Comparison of ENCODE assay signal across 11 mouse cellular contexts in genomic region chr5:118051981-118052662, GRCm38 (mm10). TPM values are rescaled to one million over a fixed set of nuclear protein-coding genes. Genes with fewer than 3 reads are reported as not detected.
DNase-seq lines count a peak whose midpoint lies in the region; ATAC-seq lines count a peak whose summit lies in the region.
"Had no signal": no experiment of that assay in that cellular context is flagged by ENCODE, and none has a peak within 500 bp of the region (broad histone marks: within the 10 kb centered on the region; RNA-seq: fewer than 3 reads in every experiment).

No protein-coding gene starts in this region.

- H3K4me1 ChIP-seq in hindbrain, embryonic 12.5 days = peaks cover 8% of the 10 kb centered on the region; the same call in 1 of the 2 replicates

- 81% methylated on average over 8 of the region's 8 CpGs for WGBS in hindbrain, embryonic 12.5 days

- H3K4me3 ChIP-seq in hindbrain, embryonic 12.5 days = no peak overlapping the region

- H3K36me3 ChIP-seq in hindbrain, embryonic 12.5 days = no peaks in the 10 kb centered on the region

- H3K27me3 ChIP-seq in hindbrain, embryonic 12.5 days = no peaks in the 10 kb centered on the region

- H3K9ac ChIP-seq in hindbrain, embryonic 12.5 days = no peak overlapping the region
- H3K9ac ChIP-seq: liver, postnatal 0 days had no signal

- intact Hi-C loops in left cerebral cortex, postnatal 10 days (cut with DNase I) = no loop called here

- H3K9me3 ChIP-seq in hindbrain, embryonic 12.5 days (replicated peaks) = no peaks in the 10 kb centered on the region

- no peak overlapping the region for H3K27ac ChIP-seq in hindbrain, embryonic 12.5 days

- ATAC-seq in hindbrain, embryonic 12.5 days (ENCODE audit: low FRiP score) = no peak
- ATAC-seq: hindbrain, embryonic 16.5 days; liver, postnatal 0 days; midbrain, embryonic 16.5 days had no signal

- DNase-seq in adrenal gland, postnatal 10 days = peak; percentile 55
- DNase-seq in adrenal gland, adult 18-20 months (ENCODE audit: low spot score in 2 of 2) = no peak
- peak; percentile 29 for DNase-seq in ovary, postnatal 14 days (ENCODE audit: low spot score)
- no peak for DNase-seq in ovary, postnatal 10 days (ENCODE audit: low spot score)
- DNase-seq in kidney, adult 9 months = peak; percentile 86
- no peak for DNase-seq in left cerebral cortex, postnatal 10 days (ENCODE audit: extremely low spot score in 1 of 2, low spot score in 2 of 2)
- DNase-seq in left cerebral cortex, adult 9 months (ENCODE audit: low spot score in 2 of 2) = no peak
- DNase-seq: liver, postnatal 0 days had no signal

- H3K4me2 ChIP-seq in hindbrain, embryonic 12.5 days (replicated peaks) = no peak overlapping the region

RNA-seq across cellular contexts. Expression of gene Tesc, which starts 24.6 kb away (rescaled TPM):
- total RNA-seq in adrenal gland, postnatal 10 days (2021) = 10 to 100 TPM; 54.4 to 61.5 TPM
- 100 to 1,000 TPM; 149 to 166 TPM for total RNA-seq in adrenal gland, adult 18-20 months (2021)
- 10 to 100 TPM; 21.5 to 27.3 TPM for total RNA-seq in left cerebral cortex, postnatal 10 days (2021)
- 0.53 and 0.56 TPM in 2 replicates for polyA plus RNA-seq in hindbrain, embryonic 12.5 days (2016; fragmentation: Nextera tagmentation; extraction: Ambion mirVana)

Comparison
In these comparisons a context has a peak if more than half of its experiments do, and no peak if none do; other contexts are left out.
1. DNase-seq: peak in adrenal gland, postnatal 10 days (single experiment), ovary, postnatal 14 days (single experiment) and kidney, adult 9 months (single experiment); none in adrenal gland, adult 18-20 months (0 of 2), ovary, postnatal 10 days (single experiment), left cerebral cortex, postnatal 10 days (0 of 2) and left cerebral cortex, adult 9 months (0 of 2).